Mouse (Mus musculus): ENCODE measurements at regions not wholly inside any gene's neighbourhood (a gene's known extent, or its start where the extent isn't known, plus 50 kb on each side); places are given as distances from the start of the nearest gene placed in this dataset.

DNA sequence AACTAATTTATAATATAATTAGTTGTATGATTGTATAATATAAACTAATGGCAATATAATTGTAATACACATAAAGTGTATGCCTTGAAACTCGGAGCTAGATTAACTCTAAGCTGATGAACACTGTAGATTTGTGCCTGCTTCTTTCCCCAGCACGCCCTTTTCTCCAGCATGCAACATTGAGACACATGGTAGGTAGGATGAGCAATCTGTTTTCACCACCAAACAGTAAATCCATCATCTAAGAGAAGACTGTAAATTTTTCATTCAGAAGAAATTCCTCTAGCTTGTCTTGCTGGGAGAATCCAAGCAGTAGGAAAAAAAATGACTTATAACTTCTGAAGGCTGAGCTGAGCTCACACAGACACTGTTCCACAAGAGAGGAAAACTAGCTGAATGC lies 71.8 kb upstream of the Adamts18 start:
- no peak overlapping the region for H3K4me3 ChIP-seq (ENCODE audit: control insufficient read depth in 1 of 2, insufficient read depth in 1 of 2, low read depth in 2 of 2, low read length in 2 of 2)
- no peaks in the 10 kb centered on the region for H3K9me3 ChIP-seq (replicated peaks; ENCODE audit: insufficient read depth, low read length)
- TF ChIP-seq CTCF (IDR thresholded peaks at IDR 0.05 in 2 of 3, conservative IDR thresholded peaks at IDR 0.05 in 1 of 3; ENCODE audit: control insufficient read depth in 1 of 3, insufficient read depth in 1 of 3, low read depth in 2 of 3, low read length in 3 of 3, poor library complexity in 1 of 3, severe bottlenecking in 1 of 3) (no peak), MAX (IDR thresholded peaks at IDR 0.05; ENCODE audit: low read length) (no peak), ZNF384 (IDR thresholded peaks at IDR 0.05; ENCODE audit: low read depth, low read length) (no peak), SMC3 (IDR thresholded peaks at IDR 0.05; ENCODE audit: low read depth, low read length) (no peak), TBP (IDR thresholded peaks at IDR 0.05; ENCODE audit: low read depth, low read length) (no peak), TAL1 (IDR thresholded peaks at IDR 0.05; ENCODE audit: low read length) (no peak), POLR2AphosphoS2 (IDR thresholded peaks at IDR 0.05; ENCODE audit: low read length) (no peak), NRF1 (IDR thresholded peaks at IDR 0.05; ENCODE audit: insufficient read depth, low read depth, low read length, poor library complexity, severe bottlenecking) (no peak), E2F4 (IDR thresholded peaks at IDR 0.05; ENCODE audit: borderline replicate concordance, low read depth, low read length) (no peak), POLR2AphosphoS5 (IDR thresholded peaks at IDR 0.05; ENCODE audit: borderline replicate concordance, low read depth, low read length) (no peak), BHLHE40 (IDR thresholded peaks at IDR 0.05; ENCODE audit: borderline replicate concordance, low read depth, low read length) (no peak), GATA1 (IDR thresholded peaks at IDR 0.05; ENCODE audit: low read depth, low read length) (no peak), MEF2A (IDR thresholded peaks at IDR 0.05; ENCODE audit: extremely low read depth, insufficient replicate concordance, low read depth, low read length, poor library complexity, severe bottlenecking) (no peak), EP300 (IDR thresholded peaks at IDR 0.05; ENCODE audit: low read depth in 1 of 2, low read length in 2 of 2) (no peak), CHD1 (IDR thresholded peaks at IDR 0.05; ENCODE audit: low read depth, low read length) (no peak)
- no peaks in the 10 kb centered on the region for H3K36me3 ChIP-seq (ENCODE audit: control insufficient read depth in 1 of 2, insufficient read depth in 2 of 2, low read length in 2 of 2)
- no peak overlapping the region for H3K27ac ChIP-seq (ENCODE audit: control insufficient read depth, low read depth, low read length)
- no peaks in the 10 kb centered on the region for H3K79me2 ChIP-seq (ENCODE audit: control insufficient read depth, insufficient read depth, low read length, poor library complexity)
- H3K9ac ChIP-seq (ENCODE audit: control insufficient read depth, low read depth, low read length, poor library complexity, severe bottlenecking), result no peak overlapping the region
- DNase-seq (ENCODE audit: low read depth, low spot score), result no peak
- no peaks in the 10 kb centered on the region for H3K27me3 ChIP-seq (ENCODE audit: control insufficient read depth in 1 of 2, insufficient read depth in 2 of 2, low read length in 2 of 2)
- H3K4me1 ChIP-seq (ENCODE audit: control insufficient read depth in 1 of 2, insufficient read depth in 2 of 2, low read length in 2 of 2), result no peaks in the 10 kb centered on the region

DNA sequence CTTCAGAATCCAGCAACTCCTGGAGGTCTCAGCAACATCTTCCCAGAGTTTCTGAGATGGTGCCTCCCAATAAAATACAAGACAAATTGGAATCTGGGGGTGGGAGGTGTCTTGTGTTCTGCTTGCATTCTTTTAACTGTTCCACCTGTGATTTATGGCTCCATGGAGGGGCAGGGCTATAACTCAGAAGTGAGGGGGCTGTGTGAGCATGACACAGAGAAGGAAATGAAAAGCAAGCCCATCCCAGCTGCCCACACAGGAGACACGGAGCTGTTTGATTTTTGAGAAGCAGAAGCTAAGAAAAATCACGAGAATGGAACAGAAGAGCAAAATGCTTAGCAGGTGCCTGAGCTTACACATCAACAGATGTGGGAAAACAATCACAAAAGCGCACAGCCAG lies 74.8 kb upstream of the Adamts18 start:
- no peaks in the 10 kb centered on the region for H3K36me3 ChIP-seq (ENCODE audit: control insufficient read depth in 1 of 2, insufficient read depth in 2 of 2, low read length in 2 of 2)
- H3K79me2 ChIP-seq (ENCODE audit: control insufficient read depth, insufficient read depth, low read length, poor library complexity), result no peaks in the 10 kb centered on the region
- H3K27me3 ChIP-seq (ENCODE audit: control insufficient read depth in 1 of 2, insufficient read depth in 2 of 2, low read length in 2 of 2), result no peaks in the 10 kb centered on the region
- no peak overlapping the region for H3K27ac ChIP-seq (ENCODE audit: control insufficient read depth, low read depth, low read length)
- DNase-seq (ENCODE audit: low read depth, low spot score), result no peak
- H3K4me3 ChIP-seq (ENCODE audit: control insufficient read depth in 1 of 2, insufficient read depth in 1 of 2, low read depth in 2 of 2, low read length in 2 of 2), result no peak overlapping the region
- no peaks in the 10 kb centered on the region for H3K4me1 ChIP-seq (ENCODE audit: control insufficient read depth in 1 of 2, insufficient read depth in 2 of 2, low read length in 2 of 2)
- no peak overlapping the region for H3K9ac ChIP-seq (ENCODE audit: control insufficient read depth, low read depth, low read length, poor library complexity, severe bottlenecking)
- no peaks in the 10 kb centered on the region for H3K9me3 ChIP-seq (replicated peaks; ENCODE audit: insufficient read depth, low read length)
- no peak for TF ChIP-seq MYC (IDR thresholded peaks at IDR 0.05; ENCODE audit: low read depth, low read length)
- TF ChIP-seq ZKSCAN1 (IDR thresholded peaks at IDR 0.05; ENCODE audit: low read depth, low read length), result no peak

All from MEL (cell line).